Mouse (Mus musculus) bone marrow, adult 2 months (tissue): Measurements from ENCODE around the gene Naxe.

Experiments used
- CTCF ChIP-seq: fragments of 200-500 bp; IDR thresholded peaks from 2 replicates; pipeline ENCODE4 v1.5.1; 2011; ENCODE audit warnings: low read length, control low read depth; ENCODE audit not compliant: control insufficient read depth, insufficient read depth
- POLR2A ChIP-seq: fragments of 200-500 bp; IDR thresholded peaks from 2 replicates; pipeline ENCODE4 v1.6.1; 2011; ENCODE audit warnings: low read depth, mild to moderate bottlenecking, control low read depth, low read length, borderline replicate concordance; ENCODE audit not compliant: control insufficient read depth

DNA sequence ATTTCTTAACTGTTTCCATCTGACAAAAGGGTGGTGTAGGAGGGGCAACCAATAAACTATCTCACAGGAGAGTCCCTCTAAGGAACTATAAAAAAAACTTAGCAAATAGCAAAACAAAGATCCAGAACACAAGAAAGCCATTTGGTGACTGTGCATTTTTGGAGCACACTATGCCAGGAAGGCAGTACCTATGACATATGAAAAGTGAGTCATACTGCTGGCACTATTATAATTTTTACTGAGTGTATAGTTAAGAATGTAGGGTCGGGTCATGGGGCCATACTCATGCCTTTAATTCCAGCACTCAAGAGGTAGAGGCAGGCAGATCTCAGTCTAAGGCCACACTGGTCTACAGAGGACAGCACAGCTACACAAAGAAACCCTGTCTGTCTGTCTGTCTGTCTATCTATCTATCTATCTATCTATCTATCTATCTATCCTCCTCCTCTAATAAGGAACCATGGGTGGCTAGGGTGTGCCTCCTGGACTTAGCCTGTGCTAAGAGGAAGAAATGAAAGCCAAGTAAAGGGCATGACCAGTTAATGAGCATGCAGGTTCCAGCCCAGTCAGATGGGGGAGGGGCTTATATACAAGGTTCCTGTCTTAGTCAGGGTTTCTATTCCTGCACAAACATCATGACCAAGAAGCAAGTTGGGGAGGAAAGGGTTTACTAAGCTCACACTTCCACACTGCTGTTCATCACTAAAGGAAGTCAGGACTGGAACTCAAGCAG is 22.6 kb downstream of the Naxe start:
- no peak for TF ChIP-seq POLR2A
- TF ChIP-seq CTCF: no peak
